Mouse (Mus musculus) megakaryocyte, embryonic 14.5 days (primary cell): Measurements from ENCODE around the gene Col11a2.

ENCODE experiments used
- FLI1 ChIP-seq: IDR thresholded peaks from 2 replicates; pipeline ENCODE4 v1.6.1; 2012; ENCODE audit warnings: low read length, inconsistent platforms, mixed read lengths
- GATA1 ChIP-seq: IDR thresholded peaks from 3 replicates; pipeline ENCODE4 v1.6.1; 2012; ENCODE audit warnings: mixed read lengths, low read length, inconsistent platforms, borderline replicate concordance

GRCm38 (mm10) chr17:34032806-34033205 lies 6.4 kb upstream of the Col11a2 start:
- TF ChIP-seq GATA1: no peak
- no peak for TF ChIP-seq FLI1
